Mouse (Mus musculus) liver, embryonic 14.5 days (tissue): ENCODE data around the gene Inca1.

ENCODE experiments used
- CTCF ChIP-seq: IDR thresholded peaks from 2 replicates; pipeline ENCODE4 v1.5.1; 2016; ENCODE audit warnings: antibody characterized with exemption, low read depth, control low read depth
- EP300 ChIP-seq: IDR thresholded peaks from 2 replicates; pipeline ENCODE4 v1.6.1; 2016; ENCODE audit warnings: antibody characterized with exemption, low read depth

DNA sequence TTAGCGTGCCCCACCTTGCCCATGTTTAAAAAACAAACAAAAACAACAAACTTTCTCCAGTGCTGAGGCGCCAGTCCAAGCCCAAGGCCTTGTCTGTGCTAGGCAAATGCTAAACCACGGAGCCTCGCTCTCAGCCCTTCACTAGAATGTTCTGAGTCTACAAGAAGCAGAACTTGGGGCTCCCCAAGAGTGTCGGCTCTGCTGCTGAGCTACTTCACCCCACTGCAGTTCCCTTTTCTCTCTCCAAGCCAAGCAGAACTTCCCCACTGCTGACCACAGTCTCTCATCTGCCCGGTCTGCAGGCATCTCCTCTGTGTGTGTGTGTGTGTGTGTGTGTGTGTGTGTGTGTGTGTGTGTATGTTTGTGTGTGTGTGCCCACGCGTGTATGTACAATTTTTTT lies 20.1 kb downstream of the Inca1 start:
- no peak for TF ChIP-seq CTCF
- no peak for TF ChIP-seq EP300
